Mouse (Mus musculus) limb, embryonic 15.5 days (tissue): ENCODE measurements around the gene Amz2. TPM values are rescaled to one million over a fixed set of nuclear protein-coding genes. Genes with fewer than 3 reads are reported as not detected.

Experiments
- ATAC-seq: fragments of 200-750 bp; cut with Nextera tagmentation; 2 replicates; pipeline ENCODE4 v1.8.0; 2017; ENCODE audit warnings: low read depth, moderate TSS enrichment; ENCODE audit not compliant: insufficient number of reproducible peaks, low FRiP score, low TSS enrichment
- H3K27ac ChIP-seq: fragments of 300-500 bp; sonication (generic); 2 replicates; pipeline ENCODE4 v1.5.1; 2015; ENCODE audit warnings: moderate library complexity, mild to moderate bottlenecking, inconsistent platforms
- H3K27me3 ChIP-seq: fragments of 300-500 bp; sonication (generic); 2 replicates; pipeline ENCODE4 v1.6.1; 2015; ENCODE audit warnings: inconsistent platforms
- H3K36me3 ChIP-seq: fragments of 300-500 bp; sonication (generic); 2 replicates; pipeline ENCODE4 v1.6.1; 2015; ENCODE audit warnings: inconsistent platforms
- H3K4me1 ChIP-seq: fragments of 300-500 bp; sonication (generic); 2 replicates; pipeline ENCODE4 v1.6.1; 2015; ENCODE audit warnings: inconsistent platforms
- H3K4me2 ChIP-seq: fragments of 300-500 bp; sonication (generic); 2 replicates; pipeline ENCODE4 v1.6.1; 2015; ENCODE audit warnings: mild to moderate bottlenecking, inconsistent platforms
- H3K4me3 ChIP-seq: fragments of 300-500 bp; sonication (generic); 2 replicates; pipeline ENCODE4 v1.5.1; 2015; ENCODE audit warnings: mild to moderate bottlenecking, inconsistent platforms
- H3K9ac ChIP-seq: fragments of 300-500 bp; sonication (generic); 2 replicates; pipeline ENCODE4 v1.6.1; 2015; ENCODE audit warnings: inconsistent platforms
- H3K9me3 ChIP-seq: fragments of 300-500 bp; sonication (generic); 2 replicates; pipeline ENCODE4 v1.6.1; 2016; ENCODE audit warnings: inconsistent platforms
- WGBS: fragments of 180-500 bp; shearing (Covaris S2); methylation state at CpG from one replicate; pipeline ENCODE4 v1.1.7; 2015; 5-methylcytosine and 5-hydroxymethylcytosine counted together
- polyA plus RNA-seq: library from polyadenylated mRNA; unstranded; fragments of >200 nt; fragmentation: Nextera tagmentation; extraction: Ambion mirVana; gene quantifications from 2 replicates; pipeline ENCODE4 v1.2.1, GENCODE M21; 2015

Amz2 gene
- polyA plus RNA-seq, 1 experiment from 2014 or later = 42.5 TPM

DNA sequence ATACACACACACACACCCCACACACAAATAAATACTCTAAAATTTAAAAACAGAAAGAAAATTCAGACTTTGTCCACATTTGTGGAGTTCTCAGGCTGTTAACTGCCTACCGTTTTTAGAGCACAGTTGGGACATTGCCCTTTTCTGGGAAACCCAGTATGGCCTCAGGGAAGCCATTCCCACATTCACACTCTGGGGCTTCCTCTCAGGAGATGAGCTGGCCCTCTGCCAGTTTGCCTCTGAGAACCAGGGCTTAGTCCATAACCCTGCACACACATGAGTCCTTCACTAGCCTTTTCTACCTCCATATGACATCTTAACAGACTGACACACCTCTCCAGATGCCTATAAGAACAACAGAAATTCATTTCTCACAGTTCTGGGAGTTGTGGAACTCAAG, 2.5 kb upstream of the Amz2 start:
- H3K4me3 ChIP-seq = no peak overlapping the region

DNA sequence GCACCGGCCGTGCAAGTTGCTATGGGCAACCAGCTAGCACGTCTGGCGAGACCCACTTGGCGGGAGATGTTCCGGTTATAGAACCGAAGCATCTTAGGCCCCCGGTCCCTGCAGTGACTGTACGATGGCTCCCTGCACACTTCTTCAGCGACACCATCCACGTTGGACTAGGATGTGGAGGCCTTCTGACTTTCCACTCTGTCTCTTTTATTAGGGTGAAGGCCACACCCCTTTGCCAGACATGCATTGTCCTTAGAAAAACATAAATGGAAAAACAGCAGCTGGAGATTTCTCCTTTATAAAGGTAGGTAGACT, 483 bp downstream of the Amz2 start:
- H3K4me1 ChIP-seq = peaks cover 13% of the 10 kb centered on the region
- peaks cover 30% of the 10 kb centered on the region for H3K36me3 ChIP-seq
- H3K27ac ChIP-seq = peak overlapping the region; percentile 87
- H3K9ac ChIP-seq = peak overlapping the region; percentile 74
- peak overlapping the region; percentile 69 for H3K4me3 ChIP-seq
- peak overlapping the region; percentile 74 for H3K4me2 ChIP-seq
- 0% methylated on average over 11 of the region's 11 CpGs for WGBS
- no peak for ATAC-seq
- no peaks in the 10 kb centered on the region for H3K27me3 ChIP-seq
- H3K9me3 ChIP-seq = no peaks in the 10 kb centered on the region

More for the DNA sequence above, 2.5 kb upstream of the Amz2 start:
- no peak overlapping the region for H3K4me2 ChIP-seq
- peaks cover 2% of the 10 kb centered on the region; the same call in 1 of the 2 replicates for H3K36me3 ChIP-seq
- no peak for ATAC-seq
- H3K9ac ChIP-seq = no peak overlapping the region
- H3K27ac ChIP-seq = no peak overlapping the region
- peaks cover 11% of the 10 kb centered on the region for H3K4me1 ChIP-seq
- H3K9me3 ChIP-seq = no peaks in the 10 kb centered on the region
- H3K27me3 ChIP-seq = no peaks in the 10 kb centered on the region
- WGBS = 33% methylated on average over 1 of the region's 1 CpGs

DNA sequence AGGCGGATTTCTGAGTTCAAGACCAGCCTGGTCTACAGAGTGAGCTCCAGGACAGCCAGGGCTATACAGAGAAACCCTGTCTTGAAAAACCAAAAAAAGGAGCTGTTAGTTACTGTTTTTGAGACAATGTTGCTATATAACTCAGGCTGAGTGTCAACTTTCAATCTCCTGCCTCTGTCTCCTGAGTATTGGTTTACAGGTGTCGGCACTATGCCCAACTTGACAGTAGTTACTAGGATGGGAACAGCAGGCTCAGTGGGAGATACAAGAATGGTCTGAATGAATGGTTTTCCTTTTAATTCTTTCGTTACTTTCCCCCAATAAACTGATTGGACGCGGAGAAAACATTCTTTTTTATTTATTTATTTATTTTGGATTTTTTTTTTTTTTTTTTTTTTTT, 1.6 kb downstream of the Amz2 start:
- Histone ChIP-seq H3K4me1 (peaks cover 16% of the 10 kb centered on the region), H3K4me2 (no peak overlapping the region), H3K9me3 (no peaks in the 10 kb centered on the region), H3K4me3 (no peak overlapping the region; the same call in 1 of the 2 replicates), H3K27me3 (no peaks in the 10 kb centered on the region), H3K36me3 (peaks cover 33% of the 10 kb centered on the region), H3K9ac (no peak overlapping the region), H3K27ac (no peak overlapping the region)
- no peak for ATAC-seq
- WGBS = 92% methylated on average over 5 of the region's 5 CpGs

DNA sequence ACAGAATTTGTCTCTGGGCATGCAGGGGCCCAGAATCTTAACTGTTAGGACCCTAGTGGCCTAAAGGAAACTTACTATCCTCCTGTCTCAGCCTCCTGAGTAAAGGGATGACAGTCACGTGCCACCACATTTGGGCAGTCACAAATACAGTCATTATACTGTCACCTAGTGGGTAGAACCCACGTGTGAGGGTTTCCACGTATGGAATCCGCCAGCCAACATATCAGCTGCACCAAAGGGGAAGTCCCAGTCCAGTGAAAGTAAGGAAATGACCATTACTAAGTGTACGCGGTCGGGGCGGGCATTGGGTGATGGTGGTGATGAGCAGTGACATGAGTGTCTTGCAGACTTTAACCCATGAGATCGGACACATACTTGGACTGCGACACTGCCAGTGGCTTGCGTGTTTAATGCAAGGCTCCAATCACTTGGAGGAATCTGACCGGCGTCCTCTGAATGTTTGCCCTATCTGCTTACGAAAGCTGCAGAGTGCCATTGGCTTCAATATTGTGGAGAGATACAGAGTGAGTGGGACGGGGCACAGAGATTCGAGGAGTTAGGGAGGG, 8.6 kb downstream of the Amz2 start:
- no peak overlapping the region for H3K27ac ChIP-seq
- no peak for ATAC-seq
- H3K27me3 ChIP-seq = no peaks in the 10 kb centered on the region
- H3K36me3 ChIP-seq = peaks cover 68% of the 10 kb centered on the region
- H3K4me3 ChIP-seq = no peak overlapping the region
- H3K9ac ChIP-seq = no peak overlapping the region
- H3K9me3 ChIP-seq = no peaks in the 10 kb centered on the region
- 90% methylated on average over 16 of the region's 16 CpGs for WGBS
- H3K4me1 ChIP-seq = peaks cover 6% of the 10 kb centered on the region
- H3K4me2 ChIP-seq = no peak overlapping the region

DNA sequence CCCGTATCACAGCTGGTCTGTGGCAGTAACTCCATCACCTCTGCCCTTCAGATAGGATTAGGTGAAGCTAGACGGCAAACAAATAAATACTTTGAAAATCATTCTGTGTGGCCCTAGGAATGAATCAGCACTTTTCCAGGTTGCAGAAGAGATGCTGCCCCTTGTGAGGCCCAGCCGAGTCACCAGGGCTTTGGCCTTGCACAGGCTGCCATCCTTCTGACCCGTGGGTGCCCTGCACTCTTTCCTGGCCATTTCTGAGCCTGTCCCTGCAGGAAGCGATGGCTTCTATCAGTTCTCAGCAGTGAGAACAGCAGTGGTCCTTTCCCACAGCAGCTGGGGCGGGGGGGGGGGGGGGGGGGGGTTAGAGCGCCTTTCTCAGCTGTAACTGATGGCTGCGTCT, 11.1 kb downstream of the Amz2 start:
- peaks cover 17% of the 10 kb centered on the region; the same call in 1 of the 2 replicates for H3K4me1 ChIP-seq
- H3K9ac ChIP-seq = no peak overlapping the region
- H3K27me3 ChIP-seq = no peaks in the 10 kb centered on the region
- H3K27ac ChIP-seq = no peak overlapping the region
- no peak overlapping the region for H3K4me2 ChIP-seq
- H3K36me3 ChIP-seq = peaks cover 47% of the 10 kb centered on the region
- ATAC-seq = no peak
- no peaks in the 10 kb centered on the region for H3K9me3 ChIP-seq
- WGBS = 76% methylated on average over 8 of the region's 8 CpGs
- H3K4me3 ChIP-seq = no peak overlapping the region

DNA sequence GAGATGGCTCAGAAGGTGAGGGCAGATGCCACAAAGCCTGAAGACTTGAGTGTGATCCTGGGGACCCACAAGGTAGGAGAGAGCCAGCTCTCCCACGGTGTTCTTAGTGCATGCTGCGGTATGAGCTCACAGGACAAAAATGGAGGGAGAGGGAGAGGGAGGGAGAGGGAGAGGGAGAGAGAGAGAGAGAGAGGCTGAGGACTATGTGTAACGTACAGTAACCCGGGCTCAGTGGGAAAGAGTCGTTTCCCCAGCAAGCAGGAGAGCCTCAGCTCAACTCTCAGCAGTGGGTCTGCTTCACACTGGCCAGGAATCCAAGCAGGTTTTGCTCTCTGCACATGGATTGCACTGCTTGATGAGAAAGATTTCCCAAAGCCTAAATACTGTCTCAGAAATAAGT, 13.5 kb downstream of the Amz2 start:
- Histone ChIP-seq H3K4me3 (peak overlapping the region; percentile 57; the same call in 1 of the 2 replicates), H3K9me3 (no peaks in the 10 kb centered on the region), H3K4me2 (peak overlapping the region; percentile 82), H3K36me3 (peaks cover 41% of the 10 kb centered on the region), H3K27me3 (no peaks in the 10 kb centered on the region), H3K4me1 (peaks cover 17% of the 10 kb centered on the region; the same call in 1 of the 2 replicates), H3K27ac (0 out of 2 replicates have a peak overlapping the region, but pooled peaks have one; percentile 19), H3K9ac (no peak overlapping the region)
- ATAC-seq = no peak
- WGBS = 14% methylated on average over 5 of the region's 5 CpGs

DNA sequence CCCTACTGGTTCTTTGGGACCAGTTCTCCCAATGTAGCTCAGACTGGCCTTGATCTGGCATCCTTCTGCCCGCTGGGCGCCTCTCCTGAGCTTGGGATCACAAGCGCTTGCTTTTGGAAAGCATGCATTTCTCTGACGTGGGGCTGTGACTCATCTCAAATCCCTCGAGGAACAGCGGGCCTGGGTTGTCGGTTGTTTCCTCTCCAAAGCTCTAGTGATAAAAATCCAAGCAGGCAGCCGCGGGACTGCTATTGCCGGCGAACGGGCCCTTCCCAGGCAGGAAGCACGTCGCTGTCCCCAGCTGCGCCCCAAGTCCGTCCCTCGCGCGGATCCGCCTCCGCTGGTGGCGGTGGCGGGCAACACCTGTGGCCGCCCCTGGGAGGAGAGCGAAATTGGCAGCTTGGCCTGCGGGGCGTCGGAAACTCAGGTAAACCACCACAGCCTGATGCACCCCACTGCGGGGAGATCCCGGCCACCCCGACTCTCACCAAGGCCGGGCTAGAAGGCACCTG, 14.1 kb downstream of the Amz2 start:
- Histone ChIP-seq H3K9me3 (no peaks in the 10 kb centered on the region), H3K36me3 (peaks cover 34% of the 10 kb centered on the region), H3K4me1 (peaks cover 17% of the 10 kb centered on the region; the same call in 1 of the 2 replicates), H3K27ac (peak overlapping the region; percentile 59), H3K27me3 (no peaks in the 10 kb centered on the region), H3K4me2 (peak overlapping the region; percentile 82), H3K9ac (peak overlapping the region; percentile 61), H3K4me3 (peak overlapping the region; percentile 57)
- ATAC-seq = peak; percentile 60; the same call in 1 of the 2 replicates
- 1% methylated on average over 32 of the region's 32 CpGs for WGBS

DNA sequence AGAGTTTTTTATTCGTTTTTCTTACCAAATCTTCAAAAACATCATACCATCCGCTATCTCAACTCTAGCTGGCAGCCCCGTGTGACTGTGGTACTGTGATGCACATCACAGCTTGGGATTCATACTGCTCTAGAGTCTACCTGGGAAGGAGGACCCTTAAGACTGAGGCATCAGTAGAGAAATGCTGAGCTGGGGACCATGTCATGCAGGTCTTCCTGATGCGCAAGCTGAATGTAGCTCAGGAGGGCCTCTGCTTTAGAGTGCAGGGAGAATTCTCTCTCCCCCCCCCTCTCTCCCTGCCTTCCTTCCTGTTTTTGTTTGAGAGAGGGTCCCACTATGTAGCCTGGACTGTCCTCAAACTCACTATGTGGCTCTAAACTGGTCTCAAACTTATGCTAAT, 14.9 kb downstream of the Amz2 start:
- Histone ChIP-seq H3K27ac (no peak overlapping the region), H3K4me3 (peak overlapping the region; percentile 57), H3K4me2 (peak overlapping the region; percentile 82), H3K9ac (0 out of 2 replicates have a peak overlapping the region, but pooled peaks have one; percentile 61), H3K36me3 (peaks cover 27% of the 10 kb centered on the region), H3K9me3 (no peaks in the 10 kb centered on the region), H3K4me1 (peaks cover 17% of the 10 kb centered on the region; the same call in 1 of the 2 replicates), H3K27me3 (no peaks in the 10 kb centered on the region)
- no peak for ATAC-seq
- WGBS = 70% methylated on average over 4 of the region's 4 CpGs

DNA sequence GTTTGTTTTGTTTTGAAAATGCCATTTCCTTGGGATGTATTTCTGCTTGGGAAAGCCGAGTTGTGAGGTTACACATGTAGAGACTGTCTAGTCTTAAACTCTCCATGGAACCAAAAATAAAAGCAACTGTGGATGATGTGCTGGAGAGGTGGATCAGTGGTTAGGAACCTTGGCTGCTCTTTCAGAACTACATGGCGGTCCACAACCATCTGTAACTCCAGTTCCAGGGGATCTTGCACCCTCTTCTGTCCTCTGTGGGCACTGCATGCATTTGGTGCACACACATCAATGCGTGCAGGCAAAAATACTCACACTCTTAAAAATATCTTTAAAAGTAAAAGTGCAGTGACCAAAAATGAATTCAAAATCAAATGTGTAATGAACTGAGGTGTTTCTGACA, 15.4 kb downstream of the Amz2 start:
- H3K9me3 ChIP-seq = no peaks in the 10 kb centered on the region
- peaks cover 17% of the 10 kb centered on the region; the same call in 1 of the 2 replicates for H3K4me1 ChIP-seq
- H3K4me2 ChIP-seq = no peak overlapping the region
- no peak overlapping the region for H3K9ac ChIP-seq
- H3K36me3 ChIP-seq = peaks cover 22% of the 10 kb centered on the region
- ATAC-seq = no peak
- WGBS = 70% methylated on average over 3 of the region's 3 CpGs
- H3K27ac ChIP-seq = no peak overlapping the region
- H3K4me3 ChIP-seq = no peak overlapping the region
- no peaks in the 10 kb centered on the region for H3K27me3 ChIP-seq

DNA sequence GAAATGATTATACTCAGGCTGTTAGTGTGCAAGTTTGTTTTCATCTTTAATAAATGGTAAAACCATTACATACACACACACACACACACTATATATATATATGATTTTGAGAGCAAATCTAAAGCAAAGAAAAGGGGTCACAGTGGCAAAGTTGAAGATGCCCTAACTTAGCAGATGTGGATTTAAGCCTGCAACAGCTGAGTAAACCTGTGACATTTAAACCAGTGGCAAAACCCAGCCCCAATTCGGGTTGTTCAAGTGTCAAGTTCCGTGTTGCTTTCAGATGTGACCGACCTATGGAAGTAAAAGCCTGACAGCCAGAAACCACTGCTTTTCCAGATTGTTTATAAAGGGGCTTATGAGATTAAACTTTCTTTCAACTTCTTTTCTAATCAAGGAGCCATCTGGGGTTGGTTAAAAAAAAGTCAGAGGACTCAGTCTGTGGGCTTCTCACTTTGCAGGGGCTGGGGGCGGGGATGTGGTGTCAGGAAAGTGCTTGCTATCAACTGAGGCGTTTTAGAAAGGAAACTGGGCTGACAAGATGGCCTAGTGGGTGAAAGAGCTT, 16.5 kb downstream of the Amz2 start:
- 33% methylated on average over 5 of the region's 5 CpGs for WGBS
- Histone ChIP-seq H3K4me1 (peaks cover 17% of the 10 kb centered on the region; the same call in 1 of the 2 replicates), H3K9me3 (no peaks in the 10 kb centered on the region), H3K9ac (no peak overlapping the region), H3K27ac (no peak overlapping the region), H3K4me2 (no peak overlapping the region), H3K36me3 (peaks cover 11% of the 10 kb centered on the region; the same call in 1 of the 2 replicates), H3K27me3 (no peaks in the 10 kb centered on the region), H3K4me3 (no peak overlapping the region)
- ATAC-seq = no peak

DNA sequence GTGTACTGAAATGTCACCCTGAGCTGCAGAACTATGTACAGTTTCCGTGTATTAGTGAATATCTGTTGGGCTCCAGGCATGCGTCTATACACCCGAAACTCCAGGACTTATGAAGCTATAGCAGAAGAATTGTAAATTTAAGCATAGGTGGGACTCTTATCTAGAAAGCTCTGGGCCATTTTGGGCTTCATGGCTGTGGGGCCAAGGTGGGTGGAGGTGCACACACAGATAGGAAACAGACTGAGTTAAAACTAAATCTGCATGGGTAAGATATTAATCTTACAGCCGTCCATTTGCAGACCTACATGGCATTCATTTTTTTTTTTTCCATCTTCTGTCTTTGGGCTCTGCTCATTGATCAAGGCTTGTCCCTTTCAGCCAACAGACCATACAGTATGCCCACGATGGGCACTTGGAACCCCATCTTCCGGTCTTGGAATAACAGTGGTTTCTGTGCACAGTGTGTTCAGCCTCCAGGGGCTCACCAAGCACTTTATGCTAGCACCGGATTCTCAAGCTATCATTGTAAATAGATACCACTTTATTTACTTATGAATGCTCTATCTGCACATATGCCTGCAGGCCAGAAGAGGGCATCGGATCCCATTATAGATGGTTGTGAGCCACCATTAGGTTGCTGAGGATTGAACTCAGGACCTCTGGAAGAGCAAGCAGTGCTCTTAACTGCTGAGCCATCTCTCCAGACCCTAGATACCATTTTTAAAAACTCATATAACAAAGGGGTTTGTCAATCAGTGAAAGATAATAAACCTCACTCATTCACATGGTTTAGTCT, 17.9 kb downstream of the Amz2 start:
- Histone ChIP-seq H3K9me3 (no peaks in the 10 kb centered on the region), H3K27me3 (no peaks in the 10 kb centered on the region), H3K36me3 (no peaks in the 10 kb centered on the region), H3K4me2 (no peak overlapping the region), H3K27ac (no peak overlapping the region), H3K4me3 (no peak overlapping the region), H3K9ac (no peak overlapping the region), H3K4me1 (peaks cover 17% of the 10 kb centered on the region; the same call in 1 of the 2 replicates)
- 90% methylated on average over 8 of the region's 8 CpGs for WGBS
- ATAC-seq = no peak

DNA sequence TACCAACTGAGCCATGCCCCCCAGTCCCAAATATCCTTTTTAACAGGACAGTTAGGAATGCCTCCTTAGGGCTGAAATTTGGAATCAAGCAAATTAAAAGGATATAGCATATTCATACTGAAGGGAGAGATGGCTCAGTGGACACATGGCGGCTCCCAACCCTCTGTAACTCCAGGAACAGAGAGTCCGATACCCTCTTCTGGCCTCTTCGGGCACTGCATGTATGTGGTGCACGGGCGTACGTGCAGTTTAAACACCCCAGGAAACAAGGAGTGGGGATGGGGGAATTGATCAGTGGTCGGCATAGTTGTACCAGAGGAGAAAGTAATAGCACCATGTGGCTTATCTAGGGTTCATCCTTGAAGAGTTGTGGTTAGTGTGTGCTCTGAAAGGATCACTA, 18.9 kb downstream of the Amz2 start:
- Histone ChIP-seq H3K4me1 (peaks cover 13% of the 10 kb centered on the region; the same call in 1 of the 2 replicates), H3K9me3 (no peaks in the 10 kb centered on the region), H3K27me3 (no peaks in the 10 kb centered on the region), H3K36me3 (no peaks in the 10 kb centered on the region), H3K4me2 (no peak overlapping the region), H3K9ac (no peak overlapping the region), H3K4me3 (no peak overlapping the region), H3K27ac (no peak overlapping the region)
- 63% methylated on average over 7 of the region's 7 CpGs for WGBS
- no peak; the same call in 1 of the 2 replicates for ATAC-seq
